Mouse (Mus musculus): Measurements from ENCODE around the gene Fam171a1.

- TF ChIP-seq CTCF (conservative IDR thresholded peaks at IDR 0.05; ENCODE audit: insufficient read depth, insufficient read length, low read depth, low read length) = no peak
- TF ChIP-seq POLR2A (IDR thresholded peaks at IDR 0.05; ENCODE audit: low read depth, low read length) = no peak
These were observed 74.9 kb downstream of the Fam171a1 start for GRCm38 (mm10) chr2:3188745-3189475.
